Mouse (Mus musculus): ENCODE data around the gene Slc4a1ap.

GRCm38 (mm10) chr5:31589711-31590319, 63.0 kb downstream of the Slc4a1ap start:
- TF ChIP-seq CTCF (IDR thresholded peaks at IDR 0.05; ENCODE audit: insufficient read depth, low read depth, low read length) (no peak), POLR2A (IDR thresholded peaks at IDR 0.05; ENCODE audit: insufficient read depth, low read depth, low read length) (no peak)
